Mouse (Mus musculus): Measurements from ENCODE around the gene Tax1bp1. TPM values are rescaled to one million over a fixed set of nuclear protein-coding genes. Genes with fewer than 3 reads are reported as not detected.
A peak's percentile ranks its signal among the peaks of the same experiment; 100 is the strongest.

Gene Tax1bp1
- polyA plus RNA-seq, 1 experiment from 2014 or later: 98.3 TPM

- Histone ChIP-seq H3K4me1 (replicated peaks) (peaks cover 8% of the 10 kb centered on the region; the same call in 1 of the 2 replicates), H3K27ac (no peak overlapping the region), H3K36me3 (no peaks in the 10 kb centered on the region), H3K4me2 (no peak overlapping the region), H3K9me3 (replicated peaks) (no peaks in the 10 kb centered on the region), H3K9ac (no peak overlapping the region), H3K27me3 (no peaks in the 10 kb centered on the region), H3K4me3 (replicated peaks) (no peak overlapping the region)
- DNase-seq: no peak
- 59% methylated on average over 6 of the region's 6 CpGs for WGBS (ENCODE audit: insufficient replicate concordance)
- ATAC-seq (ENCODE audit: low read depth): no peak
Measured at GRCm38 (mm10) chr6:52681847-52682485, 31.6 kb upstream of the Tax1bp1 start.

GRCm38 (mm10) chr6:52682607-52683006, 30.9 kb upstream of the Tax1bp1 start:
- no peak for ATAC-seq (ENCODE audit: low read depth)
- no peak overlapping the region for H3K27ac ChIP-seq
- WGBS (ENCODE audit: insufficient replicate concordance): 69% methylated on average over 3 of the region's 3 CpGs

GRCm38 (mm10) chr6:52686901-52687500, 26.5 kb upstream of the Tax1bp1 start:
- 69% methylated on average over 5 of the region's 5 CpGs for WGBS (ENCODE audit: insufficient replicate concordance)
- no peak for ATAC-seq (ENCODE audit: low read depth)
- H3K36me3 ChIP-seq: no peaks in the 10 kb centered on the region

More at GRCm38 (mm10) chr6:52682607-52683006, 30.9 kb upstream of the Tax1bp1 start:
- Histone ChIP-seq H3K27me3 (no peaks in the 10 kb centered on the region), H3K36me3 (no peaks in the 10 kb centered on the region), H3K9me3 (replicated peaks) (no peaks in the 10 kb centered on the region), H3K4me1 (replicated peaks) (peaks cover 8% of the 10 kb centered on the region; the same call in 1 of the 2 replicates), H3K4me3 (replicated peaks) (no peak overlapping the region), H3K9ac (no peak overlapping the region), H3K4me2 (no peak overlapping the region)
- no peak for DNase-seq

GRCm38 (mm10) chr6:52690365-52690764, 23.2 kb upstream of the Tax1bp1 start:
- Histone ChIP-seq H3K27ac (no peak overlapping the region), H3K36me3 (no peaks in the 10 kb centered on the region), H3K4me2 (no peak overlapping the region), H3K4me1 (replicated peaks) (peaks cover 4% of the 10 kb centered on the region; the same call in 1 of the 2 replicates), H3K4me3 (replicated peaks) (no peak overlapping the region), H3K9me3 (replicated peaks) (no peaks in the 10 kb centered on the region), H3K27me3 (no peaks in the 10 kb centered on the region), H3K9ac (no peak overlapping the region)
- DNase-seq (no peak), ATAC-seq (ENCODE audit: low read depth) (no peak)
- WGBS (ENCODE audit: insufficient replicate concordance): 62% methylated on average over 3 of the region's 3 CpGs

More at GRCm38 (mm10) chr6:52686901-52687500, 26.5 kb upstream of the Tax1bp1 start:
- Histone ChIP-seq H3K27me3 (no peaks in the 10 kb centered on the region), H3K9me3 (replicated peaks) (no peaks in the 10 kb centered on the region), H3K9ac (no peak overlapping the region), H3K27ac (no peak overlapping the region), H3K4me3 (replicated peaks) (no peak overlapping the region), H3K4me1 (replicated peaks) (peaks cover 2% of the 10 kb centered on the region; the same call in 1 of the 2 replicates), H3K4me2 (no peak overlapping the region)
- DNase-seq: no peak

- Histone ChIP-seq H3K9me3 (replicated peaks) (no peaks in the 10 kb centered on the region), H3K9ac (no peak overlapping the region), H3K4me2 (no peak overlapping the region), H3K4me1 (replicated peaks) (peaks cover 4% of the 10 kb centered on the region; the same call in 1 of the 2 replicates), H3K4me3 (replicated peaks) (no peak overlapping the region), H3K27ac (no peak overlapping the region), H3K36me3 (no peaks in the 10 kb centered on the region), H3K27me3 (no peaks in the 10 kb centered on the region)
- WGBS (ENCODE audit: insufficient replicate concordance): 35% methylated on average over 5 of the region's 5 CpGs
- no peak for DNase-seq
- no peak for ATAC-seq (ENCODE audit: low read depth)
Measured at GRCm38 (mm10) chr6:52691800-52692199, 21.7 kb upstream of the Tax1bp1 start.

GRCm38 (mm10) chr6:52692451-52693063, 21.0 kb upstream of the Tax1bp1 start:
- Histone ChIP-seq H3K9ac (no peak overlapping the region), H3K4me2 (no peak overlapping the region), H3K36me3 (no peaks in the 10 kb centered on the region), H3K27ac (no peak overlapping the region), H3K4me1 (replicated peaks) (peaks cover 4% of the 10 kb centered on the region; the same call in 1 of the 2 replicates), H3K4me3 (replicated peaks) (no peak overlapping the region), H3K27me3 (no peaks in the 10 kb centered on the region), H3K9me3 (replicated peaks) (no peaks in the 10 kb centered on the region)
- WGBS (ENCODE audit: insufficient replicate concordance): 53% methylated on average over 6 of the region's 6 CpGs
- no peak for ATAC-seq (ENCODE audit: low read depth)
- no peak for DNase-seq

- Histone ChIP-seq H3K9me3 (replicated peaks) (no peaks in the 10 kb centered on the region), H3K36me3 (no peaks in the 10 kb centered on the region), H3K27ac (peak overlapping the region; percentile 29; the same call in 1 of the 2 replicates), H3K4me3 (replicated peaks) (no peak overlapping the region), H3K4me1 (replicated peaks) (peaks cover 6% of the 10 kb centered on the region), H3K27me3 (no peaks in the 10 kb centered on the region), H3K4me2 (no peak overlapping the region), H3K9ac (no peak overlapping the region)
- DNase-seq (no peak), ATAC-seq (ENCODE audit: low read depth) (no peak)
- WGBS (ENCODE audit: insufficient replicate concordance): 14% methylated on average over 4 of the region's 4 CpGs
Measured at GRCm38 (mm10) chr6:52697964-52698535, 15.5 kb upstream of the Tax1bp1 start.

GRCm38 (mm10) chr6:52699050-52699449, 14.5 kb upstream of the Tax1bp1 start:
- 67% methylated on average over 1 of the region's 1 CpGs for WGBS (ENCODE audit: insufficient replicate concordance)
- Histone ChIP-seq H3K9me3 (replicated peaks) (no peaks in the 10 kb centered on the region), H3K27me3 (no peaks in the 10 kb centered on the region), H3K27ac (no peak overlapping the region), H3K36me3 (no peaks in the 10 kb centered on the region), H3K4me3 (replicated peaks) (no peak overlapping the region), H3K4me1 (replicated peaks) (peaks cover 6% of the 10 kb centered on the region), H3K4me2 (no peak overlapping the region), H3K9ac (no peak overlapping the region)
- ATAC-seq (ENCODE audit: low read depth): no peak
- DNase-seq: no peak

GRCm38 (mm10) chr6:52699899-52700298, 13.6 kb upstream of the Tax1bp1 start:
- Histone ChIP-seq H3K4me1 (replicated peaks) (peaks cover 6% of the 10 kb centered on the region), H3K9me3 (replicated peaks) (no peaks in the 10 kb centered on the region), H3K36me3 (no peaks in the 10 kb centered on the region), H3K4me3 (replicated peaks) (no peak overlapping the region), H3K4me2 (no peak overlapping the region), H3K27ac (no peak overlapping the region), H3K27me3 (no peaks in the 10 kb centered on the region), H3K9ac (no peak overlapping the region)
- DNase-seq (no peak), ATAC-seq (ENCODE audit: low read depth) (no peak)
- WGBS (ENCODE audit: insufficient replicate concordance): 75% methylated on average over 4 of the region's 4 CpGs

GRCm38 (mm10) chr6:52703263-52703662, 10.3 kb upstream of the Tax1bp1 start:
- Histone ChIP-seq H3K4me1 (replicated peaks) (peaks cover 6% of the 10 kb centered on the region), H3K4me3 (replicated peaks) (no peak overlapping the region), H3K27me3 (no peaks in the 10 kb centered on the region), H3K4me2 (no peak overlapping the region), H3K9me3 (replicated peaks) (no peaks in the 10 kb centered on the region), H3K27ac (no peak overlapping the region), H3K9ac (no peak overlapping the region), H3K36me3 (no peaks in the 10 kb centered on the region)
- WGBS (ENCODE audit: insufficient replicate concordance): 45% methylated on average over 2 of the region's 2 CpGs
- DNase-seq (no peak), ATAC-seq (ENCODE audit: low read depth) (no peak)

- DNase-seq: no peak
- H3K27ac ChIP-seq: no peak overlapping the region
- no peak for ATAC-seq (ENCODE audit: low read depth)
Measured at GRCm38 (mm10) chr6:52705280-52705679, 8.2 kb upstream of the Tax1bp1 start.

More at GRCm38 (mm10) chr6:52705280-52705679, 8.2 kb upstream of the Tax1bp1 start:
- Histone ChIP-seq H3K4me1 (replicated peaks) (0 out of 2 replicates have a peak, but pooled peaks cover 5% of the 10 kb centered on the region), H3K9me3 (replicated peaks) (no peaks in the 10 kb centered on the region), H3K36me3 (no peaks in the 10 kb centered on the region), H3K9ac (no peak overlapping the region), H3K4me3 (replicated peaks) (no peak overlapping the region), H3K4me2 (no peak overlapping the region), H3K27me3 (no peaks in the 10 kb centered on the region)

Data from liver, embryonic 13.5 days (tissue).